8 mouse cellular contexts compared by ENCODE assay signal in the genomic region with DNA sequence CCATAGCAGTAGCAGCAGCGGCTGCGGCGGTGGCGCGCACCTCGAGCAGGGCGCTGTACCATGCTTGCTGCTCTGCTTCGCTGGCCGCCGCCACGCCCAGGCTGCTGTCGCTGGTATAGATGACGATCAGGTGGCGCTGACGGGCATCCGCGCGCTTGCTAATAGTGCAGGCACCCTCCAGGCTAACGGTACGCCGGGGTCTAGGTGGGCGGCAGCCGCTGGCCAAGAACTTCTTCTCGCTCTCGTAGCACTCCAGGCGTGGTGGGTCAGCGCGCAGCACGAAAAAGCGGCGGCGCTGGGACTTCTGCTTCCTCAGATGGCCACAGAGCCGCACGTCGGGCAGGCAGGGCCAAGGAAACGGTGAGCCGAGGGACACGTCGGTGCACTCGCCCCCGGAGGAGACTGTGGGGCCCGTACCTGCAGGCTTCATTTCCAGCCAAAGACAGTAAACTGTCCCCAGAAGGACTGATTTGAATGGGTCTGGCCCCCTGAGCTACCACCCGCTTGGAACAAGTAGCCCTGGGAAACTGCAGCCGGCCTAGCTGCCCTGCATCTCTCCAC. TPM values are rescaled to one million over a fixed set of nuclear protein-coding genes. Genes with fewer than 3 reads are reported as not detected.
DNase-seq lines count a peak whose midpoint lies in the region; ATAC-seq and TF ChIP-seq lines count a peak whose summit lies in the region.

No protein-coding gene starts in this region.

- no peaks in the 10 kb centered on the region for H3K9me3 ChIP-seq in heart, embryonic 16.5 days (replicated peaks; ENCODE audit: control insufficient read depth, low read length)
- H3K9me3 ChIP-seq in hindbrain, embryonic 16.5 days (ENCODE audit: control insufficient read depth, low read length), result no peaks in the 10 kb centered on the region
- no peaks in the 10 kb centered on the region for H3K9me3 ChIP-seq in lung, embryonic 15.5 days

- no peak for TF ChIP-seq POLR2A in cerebellum, adult 2 months (IDR thresholded peaks at IDR 0.05; ENCODE audit: borderline replicate concordance, insufficient read depth, low read length)

- H3K36me3 ChIP-seq in heart, embryonic 16.5 days (ENCODE audit: control insufficient read depth, insufficient read depth), result peaks cover 18% of the 10 kb centered on the region; the same call in 1 of the 2 replicates
- peaks cover 9% of the 10 kb centered on the region for H3K36me3 ChIP-seq in hindbrain, embryonic 16.5 days (ENCODE audit: control insufficient read depth, insufficient read depth, low read length)
- H3K36me3 ChIP-seq in lung, embryonic 15.5 days, result peaks cover 24% of the 10 kb centered on the region

- peaks cover 9% of the 10 kb centered on the region; the same call in 1 of the 2 replicates for H3K4me1 ChIP-seq in heart, embryonic 16.5 days (ENCODE audit: control insufficient read depth, insufficient read depth, low read length)
- H3K4me1 ChIP-seq in hindbrain, embryonic 16.5 days (ENCODE audit: control insufficient read depth, insufficient read depth, low read depth, low read length), result peaks cover 11% of the 10 kb centered on the region
- H3K4me1 ChIP-seq in lung, embryonic 15.5 days, result peaks cover 18% of the 10 kb centered on the region
- H3K4me1 ChIP-seq in cerebellum, adult 2 months (ENCODE audit: control insufficient read depth, insufficient read depth, low read length), result no peaks in the 10 kb centered on the region

- H3K9ac ChIP-seq in heart, embryonic 16.5 days (ENCODE audit: low read length), result peak overlapping the region; percentile 26
- H3K9ac ChIP-seq in hindbrain, embryonic 16.5 days (ENCODE audit: low read depth, low read length), result peak overlapping the region; percentile 48
- no peak overlapping the region for H3K9ac ChIP-seq in lung, embryonic 15.5 days

- WGBS in heart, embryonic 16.5 days, result 2% methylated on average over 44 of the region's 44 CpGs
- 4% methylated on average over 44 of the region's 44 CpGs for WGBS in hindbrain, embryonic 16.5 days
- 4% methylated on average over 44 of the region's 44 CpGs for WGBS in lung, embryonic 15.5 days
- WGBS in cerebellum, adult 2 months, result 10% methylated on average over 44 of the region's 44 CpGs

- no peak for TF ChIP-seq CTCF in cerebellum, adult 2 months (IDR thresholded peaks at IDR 0.05; ENCODE audit: borderline replicate concordance, insufficient read depth, low read depth, low read length)

- ATAC-seq in heart, embryonic 16.5 days (replicated peaks; ENCODE audit: extremely low read depth, insufficient read depth, low FRiP score), result no peak
- ATAC-seq in common myeloid progenitor, adult 5-6 weeks (replicated peaks; ENCODE audit: low read depth, poor library complexity, severe bottlenecking), result peak; percentile 61
- ATAC-seq in hindbrain, embryonic 16.5 days, result no peak
- no peak for ATAC-seq in lung, embryonic 15.5 days (ENCODE audit: borderline replicate concordance, extremely low read depth, low FRiP score, low TSS enrichment)

- peak overlapping the region; percentile 51 for H3K4me3 ChIP-seq in heart, embryonic 16.5 days (ENCODE audit: low read length)
- peak overlapping the region; percentile 26 for H3K4me3 ChIP-seq in hindbrain, embryonic 16.5 days (ENCODE audit: low read length)
- H3K4me3 ChIP-seq in lung, embryonic 15.5 days, result peak overlapping the region; percentile 32
- no peak overlapping the region for H3K4me3 ChIP-seq in cerebellum, adult 2 months (replicated peaks; ENCODE audit: insufficient read depth, low read depth, low read length)

- DNase-seq in heart, postnatal 25 days (ENCODE audit: low spot score), result no peak
- DNase-seq in retina, postnatal 1 day, result peak; percentile 41
- DNase-seq in layer of hippocampus, adult 11-12 months (ENCODE audit: low spot score), result no peak
- no peak for DNase-seq in cerebellum, adult 2 months

- no peak overlapping the region for H3K27ac ChIP-seq in heart, embryonic 16.5 days (ENCODE audit: low read length)
- no peak overlapping the region for H3K27ac ChIP-seq in hindbrain, embryonic 16.5 days (ENCODE audit: low read depth, low read length)
- no peak overlapping the region for H3K27ac ChIP-seq in lung, embryonic 15.5 days
- H3K27ac ChIP-seq in cerebellum, adult 2 months (ENCODE audit: insufficient read depth, low read length), result no peak overlapping the region

- intact Hi-C loops in heart, postnatal 25 days (cut with DNase I), result no loop called here

- peak overlapping the region; percentile 66 for H3K4me2 ChIP-seq in heart, embryonic 16.5 days (ENCODE audit: low read depth, low read length)
- peak overlapping the region; percentile 47 for H3K4me2 ChIP-seq in hindbrain, embryonic 16.5 days (ENCODE audit: low read length)
- H3K4me2 ChIP-seq in lung, embryonic 15.5 days, result peak overlapping the region; percentile 50

- peaks cover 25% of the 10 kb centered on the region for H3K27me3 ChIP-seq in heart, embryonic 16.5 days (ENCODE audit: control insufficient read depth, insufficient read depth, low read length)
- peaks cover 15% of the 10 kb centered on the region for H3K27me3 ChIP-seq in hindbrain, embryonic 16.5 days (replicated peaks; ENCODE audit: control insufficient read depth, insufficient read depth, low read length)
- peaks cover 27% of the 10 kb centered on the region for H3K27me3 ChIP-seq in lung, embryonic 15.5 days
- no peaks in the 10 kb centered on the region; the same call in 1 of the 2 replicates for H3K27me3 ChIP-seq in cerebellum, adult 2 months (ENCODE audit: control insufficient read depth, insufficient read depth, low read length)

RNA-seq across cellular contexts. Expression of a gene that starts 0.3 kb away (rescaled TPM):
- polyA plus RNA-seq in heart, embryonic 16.5 days (2015; fragmentation: Nextera tagmentation; extraction: Ambion mirVana), result 0.20 and 0.21 TPM in 2 replicates
- under 1 TPM; 0.29 to 0.48 TPM for total RNA-seq in heart, postnatal 25 days (2021)
- total RNA-seq in common myeloid progenitor, adult 5-6 weeks (2017), result not detected in 2 replicates
- 0.11 and 0.16 TPM in 2 replicates for polyA plus RNA-seq in hindbrain, embryonic 16.5 days (2015; fragmentation: Nextera tagmentation; extraction: Ambion mirVana)
- 0.06 TPM in 1 of 2 replicates, not detected in the other for polyA plus RNA-seq in lung, embryonic 15.5 days (2015; fragmentation: Nextera tagmentation; extraction: Ambion mirVana)
- 0.17 and 0.18 TPM in 2 replicates for polyA plus RNA-seq in cerebellum, adult 2 months (2012; rRNA removed)

RNA-seq across cellular contexts. Expression of a gene that starts 4.0 kb away (rescaled TPM):
- 6.2 and 6.3 TPM in 2 replicates for polyA plus RNA-seq in heart, embryonic 16.5 days (2015; fragmentation: Nextera tagmentation; extraction: Ambion mirVana)
- 1 to 10 TPM; 3.0 to 3.9 TPM for total RNA-seq in heart, postnatal 25 days (2021)
- 5.6 and 9.3 TPM in 2 replicates for total RNA-seq in common myeloid progenitor, adult 5-6 weeks (2017)
- polyA plus RNA-seq in hindbrain, embryonic 16.5 days (2015; fragmentation: Nextera tagmentation; extraction: Ambion mirVana), result 3.4 and 6.6 TPM in 2 replicates
- polyA plus RNA-seq in lung, embryonic 15.5 days (2015; fragmentation: Nextera tagmentation; extraction: Ambion mirVana), result 6.5 and 8.3 TPM in 2 replicates
- polyA plus RNA-seq in cerebellum, adult 2 months (2012; rRNA removed), result 17.1 and 19.7 TPM in 2 replicates

RNA-seq across cellular contexts. Expression of a gene that starts 16.2 kb away (rescaled TPM):
- 9.1 and 12.5 TPM in 2 replicates for polyA plus RNA-seq in heart, embryonic 16.5 days (2015; fragmentation: Nextera tagmentation; extraction: Ambion mirVana)
- total RNA-seq in heart, postnatal 25 days (2021), result 1 to 10 TPM; 3.2 to 4.5 TPM
- 6.0 and 6.5 TPM in 2 replicates for total RNA-seq in common myeloid progenitor, adult 5-6 weeks (2017)
- polyA plus RNA-seq in hindbrain, embryonic 16.5 days (2015; fragmentation: Nextera tagmentation; extraction: Ambion mirVana), result 7.4 and 7.6 TPM in 2 replicates
- polyA plus RNA-seq in lung, embryonic 15.5 days (2015; fragmentation: Nextera tagmentation; extraction: Ambion mirVana), result 9.4 and 9.6 TPM in 2 replicates
- 8.1 and 9.9 TPM in 2 replicates for polyA plus RNA-seq in cerebellum, adult 2 months (2012; rRNA removed)

RNA-seq across cellular contexts. Expression of a gene that starts 16.2 kb away (rescaled TPM):
- 24.8 and 31.1 TPM in 2 replicates for polyA plus RNA-seq in heart, embryonic 16.5 days (2015; fragmentation: Nextera tagmentation; extraction: Ambion mirVana)
- 10 to 100 TPM; 17.6 to 18.2 TPM for total RNA-seq in heart, postnatal 25 days (2021)
- total RNA-seq in common myeloid progenitor, adult 5-6 weeks (2017), result 17.0 and 33.8 TPM in 2 replicates
- polyA plus RNA-seq in hindbrain, embryonic 16.5 days (2015; fragmentation: Nextera tagmentation; extraction: Ambion mirVana), result 14.9 and 21.6 TPM in 2 replicates
- polyA plus RNA-seq in lung, embryonic 15.5 days (2015; fragmentation: Nextera tagmentation; extraction: Ambion mirVana), result 35.7 and 37.1 TPM in 2 replicates
- 14.4 and 14.8 TPM in 2 replicates for polyA plus RNA-seq in cerebellum, adult 2 months (2012; rRNA removed)

RNA-seq across cellular contexts. Expression of a gene that starts 16.4 kb away (rescaled TPM):
- polyA plus RNA-seq in heart, embryonic 16.5 days (2015; fragmentation: Nextera tagmentation; extraction: Ambion mirVana), result 0.12 and 0.39 TPM in 2 replicates
- under 1 TPM; 0.11 to 0.36 TPM for total RNA-seq in heart, postnatal 25 days (2021)
- total RNA-seq in common myeloid progenitor, adult 5-6 weeks (2017), result not detected in 2 replicates
- not detected in 2 replicates for polyA plus RNA-seq in hindbrain, embryonic 16.5 days (2015; fragmentation: Nextera tagmentation; extraction: Ambion mirVana)
- polyA plus RNA-seq in lung, embryonic 15.5 days (2015; fragmentation: Nextera tagmentation; extraction: Ambion mirVana), result 0.08 and 0.21 TPM in 2 replicates
- 0.25 and 0.31 TPM in 2 replicates for polyA plus RNA-seq in cerebellum, adult 2 months (2012; rRNA removed)
